Mouse (Mus musculus) spleen, adult 2 months (tissue): ENCODE data around the gene Nxpe4.

ENCODE experiments used
- CTCF ChIP-seq: fragments of 200-500 bp; IDR thresholded peaks from 2 replicates; pipeline ENCODE4 v1.5.1; 2011; ENCODE audit warnings: mild to moderate bottlenecking, inconsistent platforms; ENCODE audit not compliant: insufficient read depth, insufficient read length, insufficient replicate concordance; ENCODE audit errors: extremely low read depth
- POLR2A ChIP-seq: fragments of 200-500 bp; IDR thresholded peaks from 2 replicates; pipeline ENCODE4 v1.6.1; 2011; ENCODE audit warnings: low read depth, low read length, inconsistent platforms

GRCm38 (mm10) chr9:48294754-48295153 is 132.9 kb downstream of the Nxpe4 start:
- no peak for TF ChIP-seq CTCF
- TF ChIP-seq POLR2A = no peak
